Mouse (Mus musculus) kidney, postnatal 36 days (tissue): Measurements from ENCODE around the gene Grasp.

Experiments used
- DNase-seq, 2 experiments: peaks; one replicate each; pipeline ENCODE4 v3.0.0; 2021 to 2022; ENCODE audit warnings: mixed read lengths in 2 of 2

The Grasp gene

DNA sequence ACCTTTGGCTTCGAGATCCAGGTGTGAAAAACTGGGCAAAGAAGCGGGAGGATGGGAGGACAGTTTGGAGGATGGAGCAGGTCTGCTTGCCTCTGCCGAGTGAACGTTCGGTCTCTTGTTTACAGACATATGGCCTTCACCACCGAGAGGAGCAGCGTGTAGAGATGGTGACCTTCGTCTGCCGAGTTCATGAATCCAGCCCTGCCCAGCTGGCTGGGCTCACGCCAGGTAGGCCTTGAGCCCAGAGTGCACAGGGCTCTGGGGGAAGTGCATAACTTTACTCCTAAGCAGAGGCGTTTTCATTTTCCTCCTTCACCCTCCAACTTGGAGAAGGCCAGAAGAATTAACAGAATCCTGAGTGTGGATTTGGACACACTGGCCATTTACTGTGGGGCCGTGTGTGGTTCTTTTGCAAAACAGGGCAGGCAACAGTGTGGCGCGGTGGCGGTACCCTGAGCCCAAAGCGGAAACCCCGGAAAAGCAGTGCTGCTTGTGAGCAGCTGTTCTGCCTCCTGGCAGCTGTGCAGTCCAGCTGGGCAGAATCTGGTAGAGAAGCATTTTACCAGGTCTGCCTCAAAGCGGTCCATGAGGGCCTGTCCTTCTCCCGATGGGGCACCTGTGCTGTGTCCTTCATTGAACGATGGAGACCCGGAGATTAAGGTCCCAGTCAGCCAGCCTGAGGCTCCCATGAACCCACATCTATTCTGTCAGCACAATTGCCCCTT is 5.0 kb downstream of the Grasp start:
- peak; percentile 55 to 76 for DNase-seq

DNA sequence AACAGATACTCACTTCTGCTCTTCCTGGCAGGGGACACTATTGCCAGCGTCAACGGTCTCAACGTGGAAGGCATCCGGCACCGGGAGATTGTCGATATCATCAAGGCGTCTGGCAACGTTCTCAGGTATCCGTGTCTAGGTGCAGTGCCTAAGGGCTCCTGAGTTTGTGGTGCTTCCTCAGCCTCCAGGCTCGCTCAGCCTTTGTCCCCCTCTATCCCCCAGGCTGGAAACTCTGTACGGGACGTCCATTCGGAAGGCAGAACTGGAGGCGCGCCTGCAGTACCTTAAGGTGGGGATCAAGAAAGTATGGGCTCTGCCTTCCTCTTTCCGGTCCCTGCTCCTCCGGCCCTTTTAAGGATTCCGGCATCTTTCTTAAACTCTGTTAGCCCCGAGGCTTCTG is 6.5 kb downstream of the Grasp start:
- no peak for DNase-seq

DNA sequence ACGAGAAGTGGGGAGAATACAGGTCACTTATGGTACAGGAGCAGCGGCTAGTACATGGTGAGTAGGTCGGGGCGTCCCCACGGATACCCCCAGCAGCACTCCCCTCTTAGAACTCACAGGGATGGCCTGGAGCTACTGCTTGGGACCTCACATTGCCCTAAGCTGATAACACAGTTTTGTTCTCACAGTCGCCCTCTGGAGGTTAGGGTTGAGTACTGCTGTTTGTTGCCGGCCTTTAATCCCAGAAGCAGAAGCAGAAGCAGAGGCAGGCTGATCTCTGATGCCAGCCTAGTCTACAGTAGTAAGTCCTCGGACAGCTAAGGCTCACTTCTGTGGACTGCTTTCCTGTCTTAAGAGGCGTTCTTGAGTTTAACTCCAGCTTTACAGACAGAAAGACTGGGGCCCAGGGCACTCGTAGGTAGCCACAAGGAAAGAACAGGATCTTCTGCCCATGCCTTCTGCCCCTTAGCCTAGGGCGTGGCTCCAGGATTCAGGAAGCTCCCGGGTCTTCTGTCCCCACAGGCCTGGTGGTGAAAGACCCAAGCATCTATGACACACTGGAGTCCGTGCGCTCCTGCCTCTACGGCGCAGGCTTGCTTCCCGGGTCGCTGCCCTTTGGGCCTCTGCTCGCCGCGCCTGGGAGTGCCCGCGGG is 7.1 kb downstream of the Grasp start:
- DNase-seq, result peak; percentile 45 to 66

DNA sequence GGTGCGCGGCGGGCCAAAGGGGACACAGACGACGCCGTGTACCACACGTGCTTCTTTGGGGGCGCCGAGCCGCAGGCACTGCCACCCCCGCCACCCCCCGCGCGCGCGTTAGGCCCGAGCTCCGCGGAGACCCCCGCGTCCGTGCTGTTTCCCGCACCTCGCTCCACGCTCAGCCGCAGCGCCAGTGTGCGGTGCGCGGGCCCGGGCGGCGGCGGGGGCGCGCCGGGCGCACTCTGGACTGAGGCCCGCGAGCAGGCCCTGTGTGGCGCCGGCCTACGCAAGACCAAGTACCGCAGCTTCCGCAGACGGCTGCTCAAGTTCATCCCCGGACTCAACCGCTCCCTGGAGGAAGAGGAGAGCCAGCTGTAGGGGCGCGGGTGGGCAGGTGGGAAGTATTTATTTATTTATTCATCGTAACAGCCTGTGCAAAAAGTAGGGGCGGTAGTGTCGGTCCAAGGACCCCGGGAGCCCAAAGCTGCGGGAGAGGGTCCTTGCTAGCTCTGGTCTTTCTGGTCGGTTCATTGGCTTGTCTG is 7.7 kb downstream of the Grasp start:
- DNase-seq, result no peak

DNA sequence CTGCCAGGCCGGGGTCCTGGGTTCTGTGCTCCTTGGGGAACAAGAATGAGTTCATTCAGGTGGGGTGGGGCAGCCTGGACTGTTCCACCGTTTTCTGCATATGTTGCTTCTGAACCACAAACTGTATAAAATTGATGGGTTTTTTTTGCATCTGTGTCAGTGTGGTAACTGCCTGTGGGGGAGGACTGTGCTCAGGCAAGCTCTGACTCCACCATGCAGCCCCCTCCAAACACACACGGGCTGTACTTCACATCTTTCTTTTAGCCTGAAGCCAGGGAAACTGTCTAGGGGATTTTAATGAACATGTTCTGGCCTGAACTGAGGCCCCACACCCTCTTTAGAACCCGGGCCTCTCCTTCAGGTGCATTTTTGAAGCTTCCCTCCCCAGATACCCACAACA is 8.6 kb downstream of the Grasp start:
- no peak for DNase-seq

DNA sequence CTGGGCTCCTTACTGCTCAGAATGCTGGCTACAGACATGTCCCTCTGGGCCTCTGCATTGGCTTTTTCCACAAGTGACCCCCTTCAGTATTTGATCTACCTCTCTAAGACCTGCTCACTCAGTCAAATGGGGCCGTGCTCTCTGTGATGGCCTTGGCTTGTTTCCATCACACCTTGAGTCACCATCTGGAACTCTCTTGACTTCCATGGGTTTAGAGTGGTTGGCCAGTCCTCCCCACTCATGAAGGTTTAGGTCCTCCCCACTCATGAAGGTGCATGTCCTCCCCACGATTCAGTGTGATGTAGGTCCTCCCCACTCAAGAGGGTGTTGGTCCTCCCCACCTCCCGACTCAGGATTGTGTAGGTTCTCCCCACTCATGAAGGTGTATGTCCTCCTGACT is 9.2 kb downstream of the Grasp start:
- no peak for DNase-seq

DNA sequence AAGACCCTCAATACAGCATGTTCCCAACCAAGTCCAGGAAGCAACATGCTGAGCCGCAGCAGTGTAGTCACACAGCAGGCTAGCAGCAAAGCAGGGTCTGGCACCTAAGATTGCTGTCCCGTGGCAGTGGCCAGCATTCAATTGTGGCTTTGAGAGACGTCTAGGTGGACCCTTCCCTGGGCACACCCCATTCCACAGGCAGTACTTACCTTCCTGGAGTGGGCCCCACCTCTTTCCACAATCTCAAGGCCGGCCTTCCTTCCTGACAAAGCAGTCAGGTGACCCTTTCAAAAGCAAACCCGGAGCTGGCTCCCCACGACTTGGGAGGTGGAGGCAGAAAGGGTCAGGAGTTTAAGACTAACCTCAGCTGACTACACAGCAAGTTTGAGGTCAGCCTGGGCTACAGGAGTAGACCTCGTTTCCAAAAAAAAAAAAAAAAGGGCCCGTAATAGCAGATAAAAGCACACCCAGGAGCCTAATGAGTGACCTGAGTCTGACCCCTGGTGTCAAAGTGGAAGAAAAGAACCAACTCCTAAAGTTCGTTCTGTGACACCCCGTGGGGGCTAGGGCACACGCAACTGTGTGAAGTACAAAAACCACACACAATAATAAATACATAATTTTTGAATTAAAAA is 9.8 kb downstream of the Grasp start:
- DNase-seq, result no peak

DNA sequence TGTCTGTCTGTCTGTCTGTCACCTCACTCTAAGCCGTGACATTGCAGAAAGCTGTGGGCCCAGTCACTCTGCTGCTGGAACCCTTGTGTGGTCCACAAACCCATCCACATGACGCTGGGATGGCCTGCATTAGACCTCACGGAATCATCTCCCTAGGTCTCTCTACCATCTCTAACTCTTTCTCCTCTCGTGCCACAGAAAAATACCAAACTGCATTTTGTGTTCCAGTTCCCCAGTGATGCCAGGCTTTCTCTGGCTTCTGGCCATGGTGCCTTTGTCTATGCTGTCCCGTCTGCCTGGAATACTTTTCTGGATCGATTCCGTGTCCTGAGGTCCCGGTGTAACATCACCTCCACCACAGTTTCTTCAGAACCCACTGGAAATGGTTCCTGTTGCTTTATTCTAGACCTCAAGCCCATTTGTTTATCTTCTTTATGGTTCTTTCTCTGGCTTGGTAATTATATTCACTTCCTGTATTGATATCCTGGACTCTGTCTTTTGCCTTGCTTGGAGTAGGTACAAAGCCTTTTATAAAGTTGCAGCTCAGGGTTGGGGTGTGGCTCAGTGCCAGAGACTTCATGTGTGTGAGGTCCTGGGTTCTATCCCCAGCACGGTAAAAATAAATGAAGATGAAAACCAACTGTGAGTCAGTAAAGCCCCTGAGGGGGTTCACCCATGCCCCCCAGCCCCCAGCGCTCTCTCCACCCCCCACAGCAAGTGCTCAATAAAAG is 10.8 kb downstream of the Grasp start:
- no peak for DNase-seq

DNA sequence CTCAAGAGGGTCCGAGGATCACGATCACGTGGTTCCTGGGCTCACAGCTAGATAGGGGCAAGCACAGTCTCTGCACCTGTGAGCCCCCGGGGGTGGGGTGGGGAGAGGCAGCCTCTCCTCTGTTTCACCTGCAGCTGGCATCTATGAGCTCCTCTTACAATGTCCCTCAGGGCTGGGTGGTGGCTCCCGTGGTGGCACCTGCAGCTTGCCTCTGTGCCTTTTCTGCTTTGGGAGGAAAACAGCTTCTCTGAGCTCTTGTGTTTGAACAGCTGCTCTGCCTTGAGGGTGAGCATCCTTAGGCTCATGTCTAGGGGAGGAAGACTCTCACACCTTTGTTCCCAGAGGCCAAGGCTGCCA is 11.3 kb downstream of the Grasp start:
- no peak for DNase-seq

DNA sequence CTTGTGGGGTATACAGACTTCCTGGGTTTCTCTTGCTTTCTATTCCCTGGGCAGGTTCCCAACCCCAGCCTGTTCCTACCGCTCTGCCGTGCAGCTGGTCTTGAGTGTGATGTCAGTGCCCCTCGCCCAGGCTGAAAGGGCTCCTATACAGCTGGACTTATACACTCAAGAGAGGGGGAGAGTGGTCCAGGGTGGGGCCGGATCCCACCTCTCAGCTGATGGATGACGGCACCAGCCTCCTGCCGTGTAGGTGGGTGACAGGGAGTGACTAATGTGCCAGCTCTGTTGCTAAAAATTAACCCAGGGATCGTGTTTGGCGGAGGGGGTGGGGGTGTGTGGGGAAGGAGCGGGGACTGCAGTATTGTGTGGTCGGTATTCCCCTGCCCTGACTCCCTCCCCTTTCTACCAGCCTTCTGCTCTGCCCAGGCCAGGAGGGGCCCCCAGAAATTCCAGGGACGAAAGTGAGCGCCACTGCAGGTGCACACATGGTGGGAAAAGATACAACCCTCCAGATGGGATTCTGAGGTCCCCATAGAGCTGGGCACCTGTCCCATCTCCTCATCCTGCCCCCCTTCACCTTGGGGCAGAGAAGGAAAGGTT is 11.8 kb downstream of the Grasp start:
- no peak for DNase-seq

DNA sequence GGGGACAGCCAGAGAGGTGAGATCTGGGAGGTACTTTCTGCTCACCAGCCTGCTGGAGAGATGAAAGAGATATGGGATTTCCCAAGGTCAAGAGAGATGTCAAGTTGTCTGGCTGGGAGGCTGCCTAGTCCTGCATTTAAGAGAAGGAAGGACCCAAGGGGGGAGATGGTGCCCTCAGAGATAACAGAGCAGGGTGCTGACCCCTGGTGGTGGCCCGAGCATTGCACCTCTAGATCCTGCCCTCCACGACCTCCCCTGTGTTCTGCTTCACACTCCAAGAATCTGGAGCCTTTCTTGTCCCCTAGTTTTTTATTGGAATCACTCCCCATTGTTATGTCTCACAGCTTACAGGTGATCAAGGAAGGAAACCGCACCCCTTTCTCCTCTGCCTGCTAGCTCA is 12.9 kb downstream of the Grasp start:
- DNase-seq, result peak; percentile 76 to 92

DNA sequence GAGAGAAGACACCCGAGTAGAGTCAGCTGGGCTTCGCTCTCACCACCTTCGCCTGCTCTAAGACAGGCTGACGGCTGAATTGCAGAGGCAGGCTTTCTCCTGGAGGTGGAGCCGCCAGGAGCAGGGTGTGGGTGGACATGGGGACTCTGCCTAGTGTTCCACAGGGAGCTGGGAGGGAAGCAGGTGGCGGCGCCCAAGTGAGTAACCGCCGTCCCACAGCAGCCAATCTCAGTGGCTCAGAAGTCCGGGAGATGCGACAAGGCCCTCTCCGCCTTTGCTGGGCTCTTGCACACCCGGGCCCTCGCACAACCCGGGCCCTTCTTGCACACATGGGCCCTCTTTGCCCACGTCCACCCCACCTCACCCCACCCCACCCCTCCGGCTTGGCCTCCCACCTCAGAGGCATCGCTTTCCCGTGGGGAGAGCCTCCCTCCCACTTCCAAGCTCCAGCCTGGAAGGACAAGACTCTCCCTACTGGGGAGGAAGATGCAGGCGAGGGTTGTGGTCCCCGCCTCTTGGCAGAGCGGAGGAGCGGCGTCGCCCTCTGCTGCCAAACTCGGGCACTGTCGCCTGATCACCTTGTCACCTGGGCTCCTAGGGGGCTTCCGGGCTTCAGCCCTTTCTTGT is 15.0 kb downstream of the Grasp start:
- peak; percentile 43 to 80 for DNase-seq

DNA sequence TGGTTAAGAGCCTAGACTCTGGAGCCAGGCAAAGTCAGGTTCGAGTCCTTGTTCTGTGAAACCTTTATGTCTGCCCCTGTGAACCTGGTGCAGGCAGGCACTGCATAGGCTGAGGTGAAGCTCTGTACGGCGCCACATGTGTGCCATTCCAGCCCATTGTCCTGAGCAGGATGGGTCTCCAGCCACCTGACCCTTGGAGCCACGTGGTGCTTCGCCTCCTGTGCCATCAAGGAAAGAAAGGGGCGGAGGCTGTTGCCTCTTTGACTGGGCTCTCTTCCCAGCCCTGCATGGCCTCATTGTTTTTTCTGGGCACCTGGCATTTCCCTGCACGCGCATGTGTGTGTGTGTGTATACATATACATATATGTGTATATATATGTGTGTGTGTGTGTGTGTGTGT is 15.8 kb downstream of the Grasp start:
- no peak for DNase-seq

DNA sequence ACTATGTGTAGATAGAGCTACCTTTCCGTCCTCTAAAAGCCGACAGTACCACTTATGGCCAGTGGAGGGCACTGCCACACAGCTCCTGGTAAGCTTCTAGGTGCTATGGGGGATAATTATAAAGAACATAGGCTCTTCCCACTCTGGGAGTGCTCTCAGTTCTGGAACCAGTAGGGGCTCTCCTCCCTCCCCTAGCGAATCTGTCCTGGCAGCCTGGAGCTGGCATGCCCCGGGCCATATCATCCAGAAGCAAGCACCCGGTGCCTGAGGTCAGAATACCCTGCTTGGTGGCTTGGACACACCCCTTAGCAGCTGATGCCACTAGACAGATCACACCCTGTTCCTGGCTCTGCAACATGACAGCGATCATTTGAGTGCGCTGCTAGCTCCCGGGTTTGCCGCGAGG is 16.8 kb downstream of the Grasp start:
- DNase-seq, result peak; percentile 90 to 93

DNA sequence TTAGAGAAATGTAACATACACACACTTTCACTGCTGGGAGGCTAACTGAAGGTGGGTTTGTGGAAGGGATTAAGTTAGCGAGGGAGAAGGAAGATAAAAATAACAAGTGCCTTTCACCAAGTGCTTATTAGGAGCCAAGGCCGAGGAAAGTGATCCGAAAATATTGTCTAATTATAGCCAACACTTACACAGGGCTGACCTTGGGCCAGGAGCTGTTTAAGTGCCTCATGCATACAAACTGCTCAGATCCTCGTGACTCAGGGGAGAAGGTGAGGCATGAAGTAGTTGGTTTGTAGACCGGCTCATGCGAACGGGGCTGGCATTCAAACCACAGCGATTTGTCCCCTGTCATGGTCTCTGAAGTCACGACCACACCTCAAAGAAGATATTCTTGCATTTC is 17.2 kb downstream of the Grasp start:
- no peak for DNase-seq

DNA sequence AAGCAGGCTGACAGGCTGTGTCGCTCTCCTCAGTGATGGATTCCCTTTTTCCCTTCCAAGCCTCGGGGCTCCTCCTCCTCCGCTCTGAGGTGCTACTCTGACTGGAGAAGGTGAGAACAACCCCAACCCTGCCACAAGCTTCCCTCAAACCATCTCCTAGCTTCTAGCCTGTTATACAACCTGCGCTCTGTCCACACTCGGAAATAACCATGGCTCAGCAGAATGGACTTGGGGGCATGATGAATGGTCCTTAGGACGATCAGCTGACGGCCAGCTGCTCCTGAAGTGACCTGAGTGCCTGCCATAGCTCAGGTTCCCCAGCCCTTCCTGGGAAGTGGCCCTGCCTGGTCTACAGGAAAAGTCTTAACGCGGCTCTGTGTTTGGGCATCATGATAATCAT is 17.9 kb downstream of the Grasp start:
- no peak for DNase-seq

DNA sequence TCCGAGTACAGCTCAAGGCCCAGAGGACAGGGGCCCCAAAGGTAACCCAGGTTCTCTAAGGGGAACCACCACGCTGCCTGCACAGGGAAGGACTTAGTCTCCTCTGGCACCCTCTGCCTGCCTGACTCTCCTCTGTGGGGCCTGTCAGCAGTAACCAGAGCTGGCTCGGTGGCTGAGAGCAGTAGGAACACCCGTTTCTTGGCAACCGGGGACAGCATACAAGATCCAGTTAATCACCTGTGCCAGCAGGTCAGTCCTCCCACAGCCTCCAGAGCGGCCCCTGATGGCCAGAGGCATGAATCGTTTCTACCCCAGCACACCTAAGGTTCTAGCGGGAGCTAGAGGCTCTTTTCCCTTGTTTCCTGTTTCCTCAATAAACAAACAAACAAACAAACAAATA is 18.7 kb downstream of the Grasp start:
- peak; percentile 87 to 88 for DNase-seq

DNA sequence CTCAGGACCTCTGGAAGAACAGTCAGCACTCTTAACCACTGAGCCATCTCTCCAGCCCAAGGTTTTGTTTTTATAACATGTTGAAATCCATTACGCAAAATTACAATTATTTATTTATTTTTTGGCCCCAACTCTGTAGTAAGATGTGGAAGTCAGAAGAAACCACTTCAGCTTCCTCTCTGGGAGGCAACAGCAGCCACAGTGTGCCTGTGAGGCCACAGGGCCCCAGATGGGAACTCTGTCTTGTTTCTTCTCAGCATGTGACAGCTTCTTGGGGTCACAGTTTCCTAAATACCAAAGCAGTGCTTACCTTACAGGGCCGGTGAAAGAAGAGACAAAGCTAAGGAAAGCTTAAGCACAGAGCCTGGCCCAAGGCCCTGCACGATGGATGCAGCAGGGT is 20.0 kb downstream of the Grasp start:
- no peak for DNase-seq

DNA sequence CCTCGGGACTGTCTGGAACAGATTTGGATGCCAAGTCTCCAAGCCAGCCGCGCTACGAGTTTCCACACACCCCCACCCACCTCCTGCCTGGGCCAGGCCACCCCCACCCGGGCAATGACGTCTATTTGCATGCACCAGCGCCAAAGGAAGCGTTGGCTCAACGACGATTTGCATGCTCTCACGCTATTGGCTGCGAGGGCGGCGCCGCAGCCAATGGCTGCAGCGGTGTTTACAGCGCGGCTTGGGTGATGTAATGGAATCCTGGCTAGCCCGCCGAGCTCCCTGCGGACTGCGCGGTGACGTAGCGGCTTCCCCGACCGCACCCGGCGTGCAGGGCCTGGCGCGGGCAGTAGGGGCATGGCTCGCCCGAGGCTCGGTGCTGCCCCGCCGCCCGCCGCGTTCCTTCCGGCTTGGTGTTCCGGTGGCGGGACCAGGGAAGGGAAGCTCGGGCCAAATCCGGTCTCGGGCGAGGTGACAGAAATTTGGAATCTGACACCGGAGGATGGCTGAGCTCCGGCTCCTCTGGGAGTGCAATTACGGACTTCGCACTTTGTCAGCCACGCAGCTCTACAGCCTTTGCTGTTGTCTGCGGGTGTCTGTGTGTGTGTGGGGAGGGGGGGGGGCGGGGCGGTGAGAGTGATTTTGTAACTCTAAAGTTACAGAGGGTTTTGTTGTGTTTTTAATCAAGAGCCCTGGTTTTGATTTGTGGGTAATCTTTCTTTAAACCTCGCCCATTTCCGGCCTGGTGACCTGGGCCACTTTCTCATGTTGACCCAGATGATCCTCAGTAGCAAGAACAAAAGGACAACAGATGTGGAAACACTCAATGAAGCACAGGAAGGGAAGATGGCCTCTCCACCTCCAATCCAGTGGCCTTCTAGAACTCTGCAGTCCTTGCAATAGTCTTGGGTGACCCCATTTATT is 22.5 kb downstream of the Grasp start:
- DNase-seq, result peak; percentile 97 to 99

DNA sequence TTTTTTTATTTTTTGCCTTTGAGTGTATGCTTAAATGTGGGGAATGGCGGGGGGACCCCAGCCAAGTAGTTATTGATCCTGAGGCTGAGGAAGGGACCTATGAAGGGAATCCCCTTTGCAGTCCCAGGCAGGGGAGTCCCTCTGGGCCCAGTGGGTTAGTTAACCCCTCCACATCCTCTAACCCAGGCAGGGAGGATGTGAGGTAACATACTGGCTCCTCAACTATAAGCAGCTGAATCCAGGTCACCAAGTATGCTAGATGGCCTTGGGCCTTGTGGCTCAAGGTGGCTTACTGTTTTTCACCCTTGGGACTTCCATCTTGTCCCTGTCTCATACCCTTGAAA is 23.1 kb downstream of the Grasp start:
- DNase-seq, result no peak

DNA sequence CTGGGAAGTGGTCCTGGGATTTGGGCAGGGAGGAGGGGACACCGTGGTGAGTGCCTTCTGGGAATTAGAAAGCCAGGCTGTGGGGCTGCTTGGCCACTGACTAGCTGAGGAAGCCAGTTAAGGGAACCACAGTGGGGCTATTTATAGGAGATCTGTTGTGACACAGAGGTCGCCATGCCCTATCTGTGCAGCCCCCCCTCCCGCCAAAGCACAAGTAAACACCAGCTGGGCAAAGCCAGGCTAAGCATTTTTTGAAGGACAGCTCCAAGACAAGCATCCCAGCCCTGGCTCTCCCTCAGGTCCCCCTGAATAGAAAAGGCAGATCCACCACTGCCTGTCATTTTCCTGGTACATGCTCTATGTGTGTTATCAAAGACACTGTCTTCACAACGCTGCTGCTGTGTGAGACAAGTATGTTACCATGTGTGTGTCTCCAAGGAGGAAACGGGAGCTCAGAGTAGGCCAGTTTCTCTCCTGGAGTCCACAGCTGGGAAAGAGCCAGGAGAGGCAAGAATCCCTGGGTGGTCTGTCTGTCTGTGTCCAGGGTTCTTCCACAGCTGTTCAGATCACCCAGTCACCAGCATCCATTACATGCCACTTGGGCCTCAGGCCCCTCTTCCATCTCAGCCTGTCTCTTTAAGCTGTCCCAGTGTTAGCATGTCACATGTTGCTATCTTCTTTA is 24.2 kb downstream of the Grasp start:
- no peak for DNase-seq
